Mouse (Mus musculus): ENCODE measurements around the gene Fat1. TPM values are rescaled to one million over a fixed set of nuclear protein-coding genes. Genes with fewer than 3 reads are reported as not detected.

Fat1 gene
- total RNA-seq, 2 experiments from 2014 or later = 5.4 to 5.5 TPM

GRCm38 (mm10) chr8:44961492-44961891 lies 26.2 kb downstream of the Fat1 start:
- no peak for DNase-seq

DNA sequence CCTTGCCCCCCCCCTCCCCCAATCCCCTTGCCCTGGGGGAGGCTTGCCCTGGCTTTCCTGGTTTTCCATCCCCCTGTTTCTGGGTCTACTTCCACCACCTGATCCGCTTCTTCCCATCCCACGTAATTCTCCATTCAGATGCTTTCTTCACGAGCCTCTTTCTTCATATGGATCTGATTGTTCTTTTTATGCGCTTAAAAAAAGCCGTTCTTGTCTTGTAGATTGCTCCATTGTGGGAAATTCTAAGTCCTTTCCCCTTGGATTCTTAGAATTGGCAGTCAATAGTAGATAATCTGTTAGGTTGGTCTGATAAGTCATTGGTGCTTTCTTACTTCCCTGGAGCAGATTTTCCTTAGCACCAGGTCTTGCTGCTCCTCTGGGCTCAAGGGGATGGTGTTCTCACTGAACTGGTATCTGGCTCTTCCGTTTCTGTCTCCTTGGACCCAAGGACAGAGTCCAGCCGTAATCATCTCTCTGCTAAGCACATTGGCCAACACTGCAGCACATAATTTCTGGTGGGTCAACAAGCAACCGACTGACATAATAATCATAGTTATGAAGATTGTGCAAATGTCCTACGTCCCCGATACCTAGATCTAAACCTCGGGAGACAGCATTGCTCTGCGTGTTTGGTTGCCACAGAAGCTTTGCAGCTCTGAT lies 27.5 kb downstream of the Fat1 start:
- no peak for DNase-seq

DNA sequence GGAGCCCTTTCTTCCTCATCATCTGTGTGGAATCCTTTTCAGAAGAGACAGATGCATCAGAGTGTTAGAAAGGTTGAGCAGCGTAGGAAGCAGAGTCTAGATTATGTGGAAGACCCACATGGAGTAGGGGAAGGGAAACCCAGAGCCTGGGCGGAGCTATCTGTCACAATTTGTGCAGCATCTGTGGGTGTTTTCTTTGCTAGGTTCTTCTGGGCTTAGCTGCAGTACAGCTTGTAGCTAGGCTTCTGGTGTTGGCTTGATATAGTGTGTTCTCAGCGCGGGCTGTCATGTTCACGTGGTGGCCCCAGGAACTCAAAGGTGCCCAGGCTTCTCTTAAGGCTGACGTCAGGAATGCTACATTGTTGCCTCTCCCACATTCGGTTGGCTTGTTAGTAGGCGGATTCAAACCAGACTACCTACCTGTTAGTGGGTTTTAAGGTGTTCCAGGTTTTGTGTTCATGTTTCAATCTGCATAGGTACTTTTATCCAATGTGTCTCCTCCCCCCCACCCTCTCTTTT lies 32.3 kb downstream of the Fat1 start:
- DNase-seq = no peak

- no peak for DNase-seq
Measured at GRCm38 (mm10) chr8:44970093-44970492, 34.8 kb downstream of the Fat1 start.

- DNase-seq = no peak
Measured at GRCm38 (mm10) chr8:44971346-44971745, 36.1 kb downstream of the Fat1 start.

DNA sequence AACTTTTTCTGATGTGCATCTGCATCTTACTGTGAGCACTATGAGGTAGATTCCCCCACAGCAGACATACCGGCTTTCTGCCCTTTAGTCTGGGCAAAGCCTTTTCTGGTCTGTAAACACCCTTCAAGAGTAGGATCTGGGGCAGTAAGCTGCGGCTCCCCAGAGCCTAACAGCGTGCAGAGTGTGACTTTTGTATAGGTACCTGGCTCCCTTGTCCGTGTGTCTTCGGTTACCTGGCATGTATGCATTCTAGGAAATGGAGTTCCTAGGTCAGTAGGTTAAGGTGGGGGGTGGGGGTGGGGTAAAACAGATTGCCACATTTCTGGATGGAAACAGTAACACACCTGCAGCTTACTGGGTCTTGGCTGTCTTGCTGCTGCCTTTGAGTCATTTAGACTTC lies 36.7 kb downstream of the Fat1 start:
- no peak for DNase-seq

GRCm38 (mm10) chr8:44975113-44975512 lies 39.9 kb downstream of the Fat1 start:
- DNase-seq = no peak

DNA sequence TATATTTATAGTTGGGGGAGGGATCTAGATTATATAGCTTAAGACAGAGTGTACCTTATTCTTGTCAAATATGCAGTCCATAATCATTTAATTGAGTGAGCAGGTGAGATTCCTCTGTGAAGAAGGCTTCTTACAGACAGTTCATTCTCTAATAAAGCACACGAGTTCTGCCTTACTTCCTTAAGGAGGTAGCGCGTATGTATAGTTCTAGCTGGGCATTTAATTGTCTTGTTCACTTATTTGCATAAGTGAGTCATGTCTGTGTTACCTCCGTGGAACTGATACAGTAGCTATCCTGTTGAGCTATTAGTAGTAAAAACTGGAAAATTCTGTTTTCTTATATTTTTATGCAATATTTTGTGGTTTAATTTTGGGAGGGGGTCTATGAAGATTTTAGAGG lies 40.4 kb downstream of the Fat1 start:
- no peak for DNase-seq

- DNase-seq = no peak
Measured at GRCm38 (mm10) chr8:44978622-44979021, 43.4 kb downstream of the Fat1 start.

DNA sequence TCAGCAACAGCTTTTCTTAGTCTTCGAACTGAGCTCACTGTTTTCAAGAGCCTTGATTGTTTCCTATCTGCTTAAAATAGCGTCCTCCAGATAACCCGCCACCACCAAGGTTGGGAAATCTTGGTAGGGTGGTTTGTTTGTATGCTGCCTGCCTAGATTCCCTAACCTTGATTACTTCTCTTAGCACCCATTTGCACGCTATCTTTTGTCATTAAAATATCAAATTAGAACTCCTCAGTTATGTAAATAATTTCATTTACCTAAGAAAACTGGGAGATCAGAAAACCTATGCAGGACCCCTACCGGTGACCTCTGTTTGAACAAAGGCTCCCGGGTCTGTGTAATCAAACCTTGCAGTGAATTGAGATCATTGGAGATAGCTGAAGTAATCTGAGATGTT lies 44.0 kb downstream of the Fat1 start:
- DNase-seq = no peak

- peak; percentile 49 for DNase-seq
Measured at GRCm38 (mm10) chr8:44980030-44980429, 44.8 kb downstream of the Fat1 start.

DNA sequence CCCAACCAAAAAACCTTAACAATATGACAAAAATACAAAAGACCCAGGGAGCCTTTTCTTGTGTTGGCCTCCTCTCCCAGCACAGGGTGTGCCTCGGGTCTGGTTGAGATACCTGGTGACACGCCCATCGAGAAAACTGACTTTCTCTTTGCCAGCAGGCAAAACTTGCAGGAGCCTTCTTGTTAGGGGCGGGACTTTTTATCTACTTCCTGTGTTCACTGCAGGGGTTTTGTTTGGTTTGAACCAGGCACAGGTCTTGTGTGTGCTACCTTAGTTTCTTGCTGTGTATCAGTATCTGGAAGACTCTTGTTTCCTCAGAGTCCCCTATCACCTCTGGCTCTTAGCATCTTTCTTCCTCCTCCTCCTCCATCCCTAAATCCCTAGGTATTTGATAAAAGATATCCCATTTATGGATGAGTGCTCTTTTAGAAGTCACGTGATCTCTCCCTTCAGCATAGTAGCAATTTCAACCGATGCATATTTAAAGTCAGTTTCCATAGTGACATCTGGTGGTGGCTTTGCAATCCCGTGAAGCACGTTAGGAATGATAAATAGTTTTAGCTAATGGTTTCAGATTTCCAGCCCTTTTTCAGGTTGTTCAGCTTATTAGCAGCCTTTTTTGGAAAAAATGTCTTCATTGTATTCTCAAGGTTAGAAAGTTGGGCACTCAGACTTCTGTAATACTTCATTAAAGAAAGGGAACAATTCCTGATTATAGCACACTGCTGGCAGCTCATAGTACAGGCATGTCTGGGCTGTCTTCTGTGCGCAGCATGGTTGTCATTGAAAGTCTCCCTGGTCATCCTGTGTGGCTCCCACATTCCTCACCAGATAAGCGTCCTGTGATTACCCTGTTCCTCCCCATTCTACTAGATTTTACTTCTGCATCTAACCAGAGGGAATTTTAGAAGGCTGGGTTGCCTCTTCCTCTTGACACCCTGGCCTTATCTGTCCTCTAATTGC lies 50.4 kb downstream of the Fat1 start:
- no peak for DNase-seq

DNA sequence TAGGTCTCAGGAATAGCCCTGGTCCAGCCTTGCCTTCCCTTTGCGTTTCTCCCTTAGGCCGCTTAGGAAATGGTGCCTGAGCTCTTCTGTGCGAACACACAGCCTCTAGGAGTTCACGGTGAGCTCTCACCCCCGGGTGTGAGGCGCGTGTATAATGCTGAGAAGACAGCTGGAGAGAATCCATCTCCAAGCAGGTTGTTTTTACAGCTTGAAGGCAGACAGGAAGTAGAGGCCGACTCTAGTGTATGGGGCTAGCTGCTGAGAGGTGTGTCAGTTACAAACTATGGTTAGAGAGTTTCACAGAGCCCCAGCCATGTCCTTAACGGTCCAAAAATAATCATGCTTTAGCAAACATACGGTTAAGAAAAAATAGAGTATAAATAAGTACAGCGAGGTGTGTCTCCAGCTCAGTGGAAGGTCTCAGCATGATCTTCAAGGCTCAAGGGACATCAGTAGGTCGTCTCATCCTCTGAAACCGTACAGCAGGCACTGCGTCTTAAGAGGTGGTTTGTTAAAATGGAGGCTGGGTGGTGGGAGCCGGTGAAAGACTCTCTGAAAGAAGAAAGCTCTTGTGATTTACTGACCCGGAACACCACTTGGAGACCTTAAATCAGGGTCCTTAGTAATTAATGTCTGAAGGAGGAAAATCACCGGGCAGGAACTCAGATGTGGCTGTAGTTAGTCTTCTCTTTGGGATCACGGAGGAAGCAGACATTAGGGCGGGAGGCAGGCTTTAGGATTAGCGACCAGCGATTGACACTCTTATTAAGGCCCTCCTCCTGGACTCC lies 56.6 kb downstream of the Fat1 start:
- DNase-seq = no peak

DNA sequence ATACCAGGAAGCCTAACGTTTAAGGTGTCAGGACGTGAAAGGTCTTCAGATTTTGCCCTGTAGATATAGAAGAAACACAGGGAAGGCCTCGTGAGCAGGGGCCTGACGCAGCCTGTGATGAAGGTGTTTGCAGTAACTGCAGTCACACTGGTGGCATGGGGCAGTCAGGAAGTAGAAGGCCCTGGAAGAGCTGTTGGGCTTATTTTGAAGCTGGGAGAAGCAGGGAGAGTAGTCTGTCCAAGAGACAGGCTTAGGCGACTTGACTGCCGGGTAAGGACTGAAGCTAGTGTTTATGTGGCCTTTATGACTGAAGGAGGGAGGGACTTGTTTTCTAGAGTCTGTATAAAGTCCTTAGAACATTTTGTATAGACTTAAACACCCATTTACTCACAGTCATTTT lies 57.4 kb downstream of the Fat1 start:
- no peak for DNase-seq

DNA sequence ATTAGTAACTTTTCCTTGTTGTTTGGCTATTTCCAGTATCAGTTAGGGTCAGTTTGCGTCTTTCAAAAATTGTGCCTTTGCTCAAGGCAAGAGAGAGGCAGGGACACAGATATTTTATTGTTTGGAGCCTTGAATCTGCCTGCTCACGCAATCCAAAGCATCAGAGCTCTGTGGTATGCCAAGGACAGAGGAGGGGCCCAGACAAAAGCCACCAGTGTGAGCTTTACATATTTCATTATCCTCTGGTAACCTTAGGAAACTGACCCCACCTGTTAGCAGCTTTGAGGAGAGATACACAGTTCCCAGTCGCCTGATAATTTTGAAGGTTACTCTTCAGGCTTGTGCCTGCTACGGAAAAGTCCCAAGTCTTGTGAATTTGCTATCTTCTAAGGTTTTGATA lies 58.1 kb downstream of the Fat1 start:
- no peak for DNase-seq

- no peak for DNase-seq
Measured at GRCm38 (mm10) chr8:44996493-44996892, 61.2 kb downstream of the Fat1 start.

GRCm38 (mm10) chr8:44997321-44997720 lies 62.1 kb downstream of the Fat1 start:
- no peak for DNase-seq

DNA sequence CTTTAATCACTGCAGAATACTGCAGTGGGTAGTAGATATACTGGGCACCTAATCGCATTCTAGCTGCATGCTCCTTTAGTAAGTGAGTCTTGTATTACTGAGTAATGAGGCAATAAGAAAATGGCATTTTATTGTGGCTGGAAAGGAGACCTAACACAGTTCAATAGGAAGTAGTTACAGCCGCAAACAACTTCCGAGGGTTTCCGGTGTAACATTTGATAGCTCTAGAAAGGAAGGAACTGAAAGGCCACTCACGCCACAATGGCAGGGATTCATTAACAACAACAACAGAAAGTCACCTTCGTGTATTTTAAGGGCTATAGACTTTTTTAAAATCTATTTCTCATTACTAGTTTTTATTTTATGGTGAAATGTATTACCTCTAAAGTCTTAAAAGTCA lies 62.6 kb downstream of the Fat1 start:
- no peak for DNase-seq

DNA sequence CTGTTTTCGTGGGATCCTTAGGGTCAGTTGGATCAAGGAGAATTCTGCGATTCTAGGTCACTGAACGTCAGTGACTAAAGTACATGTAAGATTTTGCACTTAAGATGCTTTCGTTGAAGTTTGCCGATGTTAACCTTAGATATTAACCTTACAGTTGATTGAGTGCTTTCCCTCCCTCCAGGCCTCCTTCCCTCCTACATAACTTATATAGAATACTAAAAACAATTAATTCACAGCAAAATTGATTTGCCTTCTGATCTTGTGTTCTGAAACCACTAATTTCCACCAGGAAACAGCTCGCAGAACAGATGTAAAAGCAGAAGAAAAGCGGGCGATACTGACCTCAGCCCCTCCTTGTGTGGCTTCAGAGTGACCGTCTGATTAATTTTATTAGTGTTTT lies 63.0 kb downstream of the Fat1 start:
- DNase-seq = no peak

- peak; percentile 37 for DNase-seq
Measured at GRCm38 (mm10) chr8:44998681-44999277, 63.5 kb downstream of the Fat1 start.

DNA sequence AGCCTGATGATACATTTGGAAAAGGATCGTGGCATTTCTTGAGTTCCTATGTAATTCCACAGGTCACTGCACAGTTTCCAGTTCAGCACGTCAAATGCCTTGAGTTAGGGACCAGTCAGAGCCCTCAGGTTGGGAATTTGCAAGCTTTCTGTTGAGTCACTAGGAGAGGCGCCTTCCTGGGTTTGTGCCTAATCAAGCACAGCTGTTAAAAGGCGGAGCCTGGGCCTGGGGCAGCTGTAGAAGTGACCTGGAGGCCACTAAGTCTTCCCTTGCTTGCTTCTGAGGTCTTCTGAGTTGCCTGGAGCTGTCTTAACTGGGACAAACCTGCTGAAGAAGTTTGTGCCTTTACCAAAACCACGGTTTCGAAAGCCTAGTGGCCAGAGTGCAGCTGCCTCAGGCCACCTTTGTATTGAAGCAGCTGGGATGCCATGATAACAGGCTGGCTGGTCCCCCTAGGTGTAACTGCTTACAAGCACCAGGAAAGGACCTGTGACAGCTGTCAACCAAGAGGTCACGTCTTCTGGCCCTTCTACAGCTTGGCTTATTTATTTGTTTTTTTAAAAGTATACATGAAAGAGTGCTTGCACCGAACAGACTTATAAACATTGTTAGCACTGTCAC lies 66.4 kb downstream of the Fat1 start:
- DNase-seq = peak; percentile 30

- DNase-seq = no peak
Measured at GRCm38 (mm10) chr8:45002686-45003085, 67.4 kb downstream of the Fat1 start.

Measured in gastrocnemius, postnatal 25 days (tissue).